Mouse (Mus musculus) embryo, embryonic 11.5 days (tissue): ENCODE measurements at regions not wholly inside any gene's neighbourhood (a gene's known extent, or its start where the extent isn't known, plus 50 kb on each side); places are given as distances from the start of the nearest gene placed in this dataset.

Source experiments
- DNase-seq: peaks from one replicate; pipeline ENCODE4 v3.0.0-alpha.2; 2012; ENCODE audit warnings: low read depth, low spot score

GRCm38 (mm10) chr5:118815783-118816182 lies 255.3 kb downstream of the Med13l start:
- DNase-seq, result no peak

GRCm38 (mm10) chr5:118818294-118818693 lies 257.8 kb downstream of the Med13l start:
- no peak for DNase-seq

DNA sequence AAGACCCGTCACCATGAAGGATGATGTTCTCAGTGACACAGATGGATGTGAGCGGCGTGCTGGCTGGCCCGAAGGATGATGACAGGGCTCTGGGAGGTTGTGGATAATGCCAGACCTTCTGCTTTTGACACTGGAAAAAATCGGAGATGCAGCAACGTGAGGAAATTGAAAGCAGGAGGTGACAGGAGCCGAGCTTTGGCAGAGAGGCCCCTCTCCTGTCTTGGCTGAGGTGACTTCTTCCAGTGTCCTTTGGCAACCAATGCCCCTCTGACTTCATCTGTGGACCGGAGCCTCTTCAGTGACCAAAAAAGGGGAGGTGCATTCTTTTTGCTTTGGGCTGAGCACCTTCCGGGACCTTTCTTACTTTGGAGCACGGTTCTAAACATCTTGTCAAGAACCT lies 264.3 kb downstream of the Med13l start:
- no peak for DNase-seq

- DNase-seq, result no peak
Observed at GRCm38 (mm10) chr5:118829031-118829698, 268.7 kb downstream of the Med13l start.

DNA sequence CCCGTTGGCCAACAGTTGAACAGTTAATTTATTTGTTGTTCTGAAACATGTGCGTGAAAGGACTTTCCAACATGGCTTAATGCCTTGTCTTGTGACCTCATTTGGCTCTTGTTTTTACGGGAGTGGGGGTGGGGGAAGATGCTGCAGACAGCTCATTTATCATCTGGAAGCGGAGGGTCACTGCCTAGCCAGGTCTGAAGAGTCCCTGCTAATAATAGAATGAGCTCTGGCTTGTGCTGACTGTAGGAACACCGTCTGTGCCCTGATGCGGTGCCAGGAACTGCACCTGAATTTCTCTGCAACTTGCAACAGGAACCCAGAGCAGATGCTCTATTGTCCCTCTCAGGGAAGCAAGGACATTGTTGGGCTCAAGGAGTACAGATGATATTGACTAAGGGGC lies 272.2 kb downstream of the Med13l start:
- no peak for DNase-seq

DNA sequence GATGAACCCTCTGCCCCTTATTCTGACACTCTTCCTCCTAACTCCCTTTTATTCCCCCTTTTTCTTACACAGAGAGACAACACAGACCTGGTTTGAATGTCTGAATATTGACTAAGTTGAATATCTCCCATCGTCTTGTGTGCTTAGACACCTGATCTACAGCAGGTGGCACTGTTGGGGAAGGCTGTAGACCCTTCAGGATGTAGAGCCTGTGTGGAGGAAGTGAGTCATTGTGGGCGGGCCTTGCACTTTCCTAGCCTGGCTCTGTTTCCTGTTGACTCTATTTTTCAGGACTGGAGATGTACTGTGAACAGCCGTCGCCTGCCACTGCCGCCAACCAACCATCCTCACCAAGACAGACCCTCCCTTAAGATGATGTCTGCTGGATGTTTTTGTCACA lies 273.6 kb downstream of the Med13l start:
- no peak for DNase-seq

DNA sequence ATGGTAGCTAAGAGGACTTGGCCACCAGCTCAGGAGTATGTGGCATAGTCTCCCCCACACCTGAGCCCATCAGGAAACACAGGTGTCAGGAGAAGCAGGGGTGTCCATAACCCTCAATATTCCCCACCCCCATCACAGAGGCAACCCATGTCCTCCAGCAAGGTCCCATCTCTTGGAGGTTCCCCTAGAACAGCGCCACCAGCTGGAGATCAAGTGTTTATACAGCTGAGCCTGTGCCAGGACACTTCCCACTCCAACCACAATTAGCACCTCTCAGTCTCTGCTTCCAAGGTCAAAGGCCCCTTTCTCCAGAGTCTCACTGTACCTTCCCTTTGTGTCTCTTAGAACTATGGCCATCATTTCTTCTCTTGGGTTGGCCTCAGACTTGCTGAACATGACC lies 276.5 kb downstream of the Med13l start:
- no peak for DNase-seq

DNA sequence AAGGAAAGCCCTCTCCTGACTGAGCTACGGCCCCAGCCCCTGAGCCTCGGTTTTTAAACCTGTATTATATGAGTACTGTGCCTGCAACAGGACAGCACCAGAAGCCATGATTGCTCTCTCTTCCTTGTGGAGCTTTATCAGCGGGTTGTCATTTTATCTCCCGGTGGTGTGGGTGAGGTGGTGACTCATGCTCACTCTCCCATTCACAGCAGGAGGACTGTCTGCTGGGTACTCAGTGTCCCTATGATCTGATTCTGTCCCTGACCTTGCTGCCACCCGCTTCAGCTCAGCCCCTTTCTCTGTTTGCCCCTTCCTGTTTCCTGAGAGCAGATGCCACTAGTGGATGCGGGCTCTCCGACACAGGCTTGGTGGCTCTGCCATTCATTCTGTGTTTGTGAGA lies 277.9 kb downstream of the Med13l start:
- no peak for DNase-seq

DNA sequence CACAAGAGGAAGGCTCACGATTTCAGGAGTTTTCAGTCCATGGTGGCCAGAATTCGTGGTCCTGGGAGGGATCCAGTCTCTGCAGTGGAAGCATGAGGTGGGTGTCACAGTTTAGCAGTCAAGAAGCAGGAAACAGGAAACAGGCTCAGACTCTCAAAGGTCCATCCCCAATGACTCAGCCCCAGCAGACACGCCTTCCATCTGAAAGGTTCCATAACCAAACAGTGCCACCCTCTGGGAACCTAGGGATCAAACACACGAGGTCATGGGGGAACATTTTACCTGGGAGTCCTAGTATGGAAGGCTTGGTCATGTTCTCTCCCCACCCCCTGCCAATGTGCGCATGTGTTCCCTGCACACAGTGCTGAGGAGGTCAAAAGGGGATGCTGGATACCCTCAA lies 279.4 kb downstream of the Med13l start:
- DNase-seq, result no peak

- DNase-seq, result no peak
Observed at GRCm38 (mm10) chr5:118841210-118842016, 280.9 kb downstream of the Med13l start.

DNA sequence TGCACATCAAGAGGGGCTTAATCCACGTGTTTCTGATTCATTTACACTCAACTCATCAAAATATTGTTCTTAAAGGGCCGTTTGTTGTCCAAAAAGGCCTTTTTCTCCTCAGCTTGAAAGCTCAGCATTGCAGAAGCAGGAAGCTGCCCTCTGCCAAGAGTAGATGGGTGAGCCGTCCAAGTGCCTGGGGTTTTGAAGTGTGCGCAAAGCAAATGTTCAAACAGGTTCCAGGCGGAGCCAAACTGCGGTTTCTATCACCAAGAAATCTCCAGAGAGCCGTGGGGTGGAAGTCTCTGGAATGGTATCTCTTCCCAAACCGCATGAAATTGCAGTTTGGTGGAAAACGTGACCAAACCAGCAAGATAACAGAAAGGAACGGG lies 281.5 kb downstream of the Med13l start:
- no peak for DNase-seq

DNA sequence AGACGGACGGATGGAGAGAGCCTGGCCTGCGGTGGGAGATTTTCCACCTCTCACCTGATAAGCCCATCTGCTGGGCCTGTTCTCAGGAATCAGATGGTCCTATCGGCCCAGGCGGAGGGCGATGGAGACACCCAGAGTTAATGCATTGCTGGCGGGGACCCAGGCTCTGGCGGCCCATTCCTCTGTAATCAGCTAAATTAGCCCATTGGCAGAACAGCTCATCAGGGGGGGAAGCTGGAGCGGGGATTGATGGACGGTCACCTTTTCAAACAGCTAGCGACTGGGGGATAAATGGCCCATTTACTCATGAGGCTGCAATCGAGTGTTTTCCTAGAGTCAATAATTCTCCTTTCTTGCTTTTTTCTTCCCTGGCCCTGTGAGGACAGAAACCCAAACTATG lies 296.5 kb downstream of the Med13l start:
- DNase-seq, result no peak

GRCm38 (mm10) chr5:118861143-118861847 lies 300.8 kb downstream of the Med13l start:
- DNase-seq, result no peak

- no peak for DNase-seq
Observed at GRCm38 (mm10) chr5:118867511-118867910, 307.0 kb downstream of the Med13l start.

DNA sequence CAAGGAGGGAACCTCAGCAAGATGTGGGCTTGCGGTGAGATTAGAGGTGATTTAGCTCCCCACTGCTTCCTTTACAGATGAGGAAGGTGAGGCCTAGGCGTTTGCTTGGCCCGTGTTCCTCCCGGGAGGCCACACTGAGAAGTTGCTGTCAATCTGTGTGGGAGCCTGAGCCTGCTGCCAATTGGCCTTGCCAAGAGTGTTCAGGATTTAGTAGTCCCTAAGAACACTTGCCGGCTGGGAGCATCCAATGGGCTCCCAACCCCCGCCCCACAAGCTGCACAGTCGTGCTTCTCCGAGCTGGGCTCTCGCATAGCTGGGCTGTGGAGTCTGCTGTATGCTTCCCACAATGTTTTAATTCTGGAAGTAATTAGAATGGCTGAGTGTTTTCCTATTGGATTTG lies 308.9 kb downstream of the Med13l start:
- no peak for DNase-seq

DNA sequence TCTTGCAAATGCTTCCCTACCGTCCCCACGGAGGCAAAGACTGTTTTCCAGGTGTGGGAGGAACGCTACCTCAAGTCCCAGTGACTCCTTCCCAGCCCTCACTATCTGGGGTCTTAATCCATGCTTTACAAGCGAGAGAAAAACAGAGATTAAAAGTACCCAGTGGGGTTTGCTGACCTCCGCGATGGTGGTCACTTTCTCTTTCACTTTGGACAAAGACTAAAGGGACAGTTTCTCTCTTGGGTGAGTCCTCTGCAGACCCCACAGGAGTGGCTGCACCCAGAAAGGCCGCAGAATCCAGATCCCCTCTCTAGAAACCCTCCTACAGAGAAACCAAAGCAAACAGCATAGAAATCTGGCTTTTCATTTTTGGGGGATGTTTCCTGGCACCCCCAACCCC lies 313.4 kb downstream of the Med13l start:
- DNase-seq, result no peak

GRCm38 (mm10) chr5:118875096-118875637 lies 314.7 kb downstream of the Med13l start:
- no peak for DNase-seq

DNA sequence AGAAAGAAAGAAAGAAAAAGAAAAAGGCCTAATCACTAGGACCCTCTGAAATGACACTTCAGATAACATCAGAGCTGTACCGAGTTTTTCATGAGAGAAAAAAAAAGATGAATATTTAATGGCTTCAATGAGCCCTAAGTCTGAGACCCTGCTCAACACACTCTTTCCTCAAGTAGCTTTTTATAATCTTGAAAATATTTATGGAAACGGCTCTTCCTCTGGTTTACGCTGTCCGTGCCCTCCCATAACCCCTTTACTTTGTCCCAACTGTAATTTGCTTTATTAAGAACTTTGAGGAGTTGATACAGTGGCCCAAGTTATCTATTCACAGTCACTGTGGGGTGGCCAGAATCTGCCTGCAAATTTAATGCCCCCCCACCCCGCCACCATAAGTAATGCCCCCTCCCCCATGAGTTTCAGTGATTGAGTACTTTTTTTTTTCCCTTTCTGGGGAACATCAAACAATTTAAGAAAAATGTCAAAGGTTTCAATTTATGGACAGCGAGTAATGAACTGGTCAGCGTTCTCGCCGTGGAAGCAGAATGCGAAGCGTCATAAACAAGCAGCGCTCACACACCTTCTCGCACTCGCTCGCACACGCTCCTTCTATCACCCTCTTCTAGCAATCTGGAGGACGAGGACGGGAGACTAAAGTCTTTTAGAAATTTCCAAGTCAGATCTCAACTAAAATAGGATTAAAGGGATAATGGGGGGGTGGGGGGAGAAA lies 316.3 kb downstream of the Med13l start:
- no peak for DNase-seq

DNA sequence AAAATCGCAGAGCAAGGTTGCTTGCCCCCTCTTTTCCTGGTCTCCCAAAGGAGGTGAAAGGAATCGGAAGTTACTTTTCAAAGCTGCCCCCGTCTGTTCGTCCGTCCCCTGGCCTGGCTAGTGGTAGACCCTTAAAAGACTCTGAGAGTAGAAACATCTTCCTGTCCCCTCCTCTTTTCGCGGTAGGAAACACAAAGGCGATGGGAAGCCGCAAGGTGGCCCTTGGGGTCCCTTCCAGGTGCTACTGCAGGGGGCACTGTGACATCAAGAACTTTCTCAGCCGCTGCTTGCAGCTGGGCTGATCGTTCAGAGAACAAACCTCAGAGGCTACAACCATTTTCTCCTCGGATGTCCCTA lies 316.8 kb downstream of the Med13l start:
- DNase-seq, result no peak

- no peak for DNase-seq
Observed at GRCm38 (mm10) chr5:118877831-118878230, 317.4 kb downstream of the Med13l start.

DNA sequence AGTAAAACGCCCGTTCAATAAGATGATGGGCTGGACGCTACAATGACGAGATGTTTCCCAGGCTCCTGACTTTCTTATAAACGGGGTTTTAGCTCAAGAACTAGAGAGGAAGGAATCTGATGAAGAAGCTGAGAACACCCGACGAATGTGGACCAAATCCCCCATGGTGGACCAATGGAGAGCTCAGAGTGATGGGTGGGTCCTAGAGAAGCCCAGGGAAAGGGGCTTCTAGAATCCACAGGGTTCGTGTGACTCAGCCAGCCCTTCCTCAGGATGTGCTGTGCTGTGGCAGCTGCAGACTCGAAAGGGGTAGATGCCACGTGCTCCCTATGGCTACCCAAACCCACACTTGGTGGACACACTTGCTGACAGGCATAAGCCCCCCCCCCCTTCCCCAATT lies 318.2 kb downstream of the Med13l start:
- no peak for DNase-seq
